Mouse (Mus musculus): Measurements from ENCODE around the gene Dab2ip.

Dab2ip gene

GRCm38 (mm10) chr2:35715485-35715884, 157.4 kb downstream of the Dab2ip start:
- DNase-seq (ENCODE audit: low spot score in 2 of 2), result no peak

GRCm38 (mm10) chr2:35716175-35716574, 158.1 kb downstream of the Dab2ip start:
- no peak for DNase-seq (ENCODE audit: low spot score in 2 of 2)

- no peak for DNase-seq (ENCODE audit: low spot score in 2 of 2)
Measured at GRCm38 (mm10) chr2:35718003-35718500, 160.0 kb downstream of the Dab2ip start.

GRCm38 (mm10) chr2:35718662-35719061, 160.6 kb downstream of the Dab2ip start:
- DNase-seq (ENCODE audit: low spot score in 2 of 2), result no peak

GRCm38 (mm10) chr2:35719230-35720005, 161.4 kb downstream of the Dab2ip start:
- DNase-seq (ENCODE audit: low spot score in 2 of 2), result no peak

GRCm38 (mm10) chr2:35720104-35720503, 162.0 kb downstream of the Dab2ip start:
- DNase-seq (ENCODE audit: low spot score in 2 of 2), result no peak

GRCm38 (mm10) chr2:35720550-35720949, 162.5 kb downstream of the Dab2ip start:
- DNase-seq (ENCODE audit: low spot score in 2 of 2), result no peak

GRCm38 (mm10) chr2:35720956-35721355, 162.9 kb downstream of the Dab2ip start:
- no peak for DNase-seq (ENCODE audit: low spot score in 2 of 2)

GRCm38 (mm10) chr2:35722821-35723220, 164.8 kb downstream of the Dab2ip start:
- DNase-seq (ENCODE audit: low spot score in 2 of 2), result no peak

- DNase-seq (ENCODE audit: low spot score in 2 of 2), result no peak
Measured at GRCm38 (mm10) chr2:35723267-35723666, 165.2 kb downstream of the Dab2ip start.

- DNase-seq (ENCODE audit: low spot score in 2 of 2), result no peak
Measured at GRCm38 (mm10) chr2:35723691-35724090, 165.6 kb downstream of the Dab2ip start.

- DNase-seq (ENCODE audit: low spot score in 2 of 2), result no peak
Measured at GRCm38 (mm10) chr2:35728633-35729032, 170.6 kb downstream of the Dab2ip start.

GRCm38 (mm10) chr2:35729077-35730065, 171.3 kb downstream of the Dab2ip start:
- no peak for DNase-seq (ENCODE audit: low spot score in 2 of 2)

- DNase-seq (ENCODE audit: low spot score in 2 of 2), result no peak
Measured at GRCm38 (mm10) chr2:35731671-35732449, 173.8 kb downstream of the Dab2ip start.

GRCm38 (mm10) chr2:35735001-35735400, 176.9 kb downstream of the Dab2ip start:
- no peak for DNase-seq (ENCODE audit: low spot score in 2 of 2)

GRCm38 (mm10) chr2:35736061-35736460, 178.0 kb downstream of the Dab2ip start:
- DNase-seq (ENCODE audit: low spot score in 2 of 2), result no peak

GRCm38 (mm10) chr2:35737467-35738027, 179.5 kb downstream of the Dab2ip start:
- no peak for DNase-seq (ENCODE audit: low spot score in 2 of 2)

GRCm38 (mm10) chr2:35739669-35740254, 181.7 kb downstream of the Dab2ip start:
- no peak for DNase-seq (ENCODE audit: low spot score in 2 of 2)

GRCm38 (mm10) chr2:35745876-35746275, 187.8 kb downstream of the Dab2ip start:
- no peak for DNase-seq (ENCODE audit: low spot score in 2 of 2)

- DNase-seq (ENCODE audit: low spot score in 2 of 2), result no peak
Measured at GRCm38 (mm10) chr2:35746638-35747037, 188.6 kb downstream of the Dab2ip start.
